Mouse (Mus musculus) liver, embryonic 14.5 days (tissue): ENCODE measurements at regions not wholly inside any gene's neighbourhood (a gene's known extent, or its start where the extent isn't known, plus 50 kb on each side); places are given as distances from the start of the nearest gene placed in this dataset.

ENCODE experiments used
- ATAC-seq: fragments of 200-750 bp; cut with Nextera tagmentation; 2 replicates; pipeline ENCODE4 v1.8.0; 2017; ENCODE audit warnings: moderate number of reproducible peaks, mild to moderate bottlenecking, moderate library complexity; ENCODE audit not compliant: insufficient read depth
- DNase-seq, 3 experiments: peaks; one replicate each; pipeline ENCODE4 v3.0.0-alpha.2; 2012 to 2013; ENCODE audit warnings: low read depth in 3 of 3, low spot score in 3 of 3
- H3K27ac ChIP-seq: fragments of 300-500 bp; sonication (generic); 2 replicates; pipeline ENCODE4 v1.5.1; 2014; ENCODE audit warnings: moderate library complexity, mild to moderate bottlenecking, control low read depth, inconsistent platforms
- H3K27me3 ChIP-seq: fragments of 300-500 bp; sonication (generic); 2 replicates; pipeline ENCODE4 v1.6.1; 2014; ENCODE audit warnings: mild to moderate bottlenecking, low read length, moderate library complexity; ENCODE audit not compliant: control insufficient read depth, insufficient read depth
- H3K36me3 ChIP-seq: fragments of 300-500 bp; sonication (generic); replicated peaks from 2 replicates; pipeline ENCODE4 v1.6.1; 2014; ENCODE audit warnings: low read depth; ENCODE audit not compliant: control insufficient read depth, insufficient read depth
- H3K4me1 ChIP-seq, 2 experiments: fragments of 200-500 bp in 1 of 2; fragments of 300-500 bp in 1 of 2; sonication (generic) in 1 of 2; replicated peaks; 2 replicates each; pipeline ENCODE4 v1.6.1; 2012 to 2014; ENCODE audit warnings: antibody characterized with exemption in 1 of 2, inconsistent platforms in 1 of 2, low read length in 1 of 2; ENCODE audit not compliant: control insufficient read depth in 2 of 2, insufficient read depth in 2 of 2
- H3K4me2 ChIP-seq: fragments of 300-500 bp; sonication (generic); 2 replicates; pipeline ENCODE4 v1.6.1; 2014; ENCODE audit warnings: low read depth, mild to moderate bottlenecking, control low read depth, moderate library complexity
- H3K4me3 ChIP-seq, 2 experiments: fragments of 200-500 bp in 1 of 2; fragments of 300-500 bp in 1 of 2; sonication (generic) in 1 of 2; 2 replicates each; pipeline ENCODE4 v1.5.1; 2012 to 2014; ENCODE audit warnings: low read depth in 2 of 2, low read length in 2 of 2, mild to moderate bottlenecking in 2 of 2, control low read depth in 1 of 2, inconsistent platforms in 1 of 2, moderate library complexity in 1 of 2; ENCODE audit not compliant: insufficient read depth in 1 of 2
- H3K9ac ChIP-seq: fragments of 300-500 bp; sonication (generic); replicated peaks from 2 replicates; pipeline ENCODE4 v1.6.1; 2014; ENCODE audit warnings: mild to moderate bottlenecking, control low read depth, moderate library complexity
- H3K9me3 ChIP-seq: fragments of 300-500 bp; sonication (generic); 2 replicates; pipeline ENCODE4 v1.6.1; 2016; ENCODE audit warnings: low read length, mixed read lengths; ENCODE audit not compliant: control insufficient read depth
- CTCF ChIP-seq: IDR thresholded peaks from 2 replicates; pipeline ENCODE4 v1.5.1; 2016; ENCODE audit warnings: antibody characterized with exemption, low read depth, control low read depth
- EP300 ChIP-seq: IDR thresholded peaks from 2 replicates; pipeline ENCODE4 v1.6.1; 2016; ENCODE audit warnings: antibody characterized with exemption, low read depth
- WGBS: fragments of 180-500 bp; shearing (Covaris S2); extraction: QIAGEN DNeasy Blood & Tissue Kit; methylation state at CpG from one replicate; pipeline ENCODE4 v1.1.7; 2014; ENCODE audit not compliant: insufficient replicate concordance; 5-methylcytosine and 5-hydroxymethylcytosine counted together

GRCm38 (mm10) chr12:9689541-9689940 lies 119.6 kb downstream of the Osr1 start:
- no peak overlapping the region for H3K4me2 ChIP-seq
- H3K27ac ChIP-seq = no peak overlapping the region
- H3K9me3 ChIP-seq = no peaks in the 10 kb centered on the region
- H3K4me1 ChIP-seq = no peaks in the 10 kb centered on the region
- ATAC-seq = no peak
- H3K9ac ChIP-seq = no peak overlapping the region
- WGBS = 51% methylated on average over 4 of the region's 4 CpGs
- no peak for DNase-seq
- H3K4me3 ChIP-seq = no peak overlapping the region
- H3K36me3 ChIP-seq = no peaks in the 10 kb centered on the region
- TF ChIP-seq EP300 (no peak), CTCF (no peak)
- no peaks in the 10 kb centered on the region for H3K27me3 ChIP-seq

- Histone ChIP-seq H3K36me3 (no peaks in the 10 kb centered on the region), H3K4me3 (no peak overlapping the region), H3K27ac (no peak overlapping the region), H3K27me3 (no peaks in the 10 kb centered on the region), H3K9me3 (no peaks in the 10 kb centered on the region), H3K4me1 (no peaks in the 10 kb centered on the region), H3K4me2 (no peak overlapping the region), H3K9ac (no peak overlapping the region)
- TF ChIP-seq EP300 (no peak), CTCF (no peak)
- ATAC-seq = no peak
- no peak for DNase-seq
- 47% methylated on average over 1 of the region's 1 CpGs for WGBS
These were observed 163.0 kb downstream of the Osr1 start for GRCm38 (mm10) chr12:9732921-9733320.

GRCm38 (mm10) chr12:9744709-9745395 lies 174.9 kb downstream of the Osr1 start:
- H3K36me3 ChIP-seq = no peaks in the 10 kb centered on the region
- H3K4me3 ChIP-seq = no peak overlapping the region
- no peaks in the 10 kb centered on the region for H3K27me3 ChIP-seq
- H3K4me1 ChIP-seq = no peaks in the 10 kb centered on the region
- TF ChIP-seq CTCF = no peak
- no peak for TF ChIP-seq EP300
- no peak overlapping the region for H3K27ac ChIP-seq
- ATAC-seq (no peak), DNase-seq (no peak)
- no peak overlapping the region for H3K4me2 ChIP-seq
- 60% methylated on average over 6 of the region's 6 CpGs for WGBS
- no peak overlapping the region for H3K9ac ChIP-seq
- H3K9me3 ChIP-seq = no peaks in the 10 kb centered on the region

- ATAC-seq (no peak), DNase-seq (no peak)
- Histone ChIP-seq H3K9ac (no peak overlapping the region), H3K4me1 (no peaks in the 10 kb centered on the region), H3K4me3 (no peak overlapping the region), H3K27me3 (no peaks in the 10 kb centered on the region), H3K27ac (no peak overlapping the region), H3K9me3 (no peaks in the 10 kb centered on the region), H3K36me3 (no peaks in the 10 kb centered on the region), H3K4me2 (no peak overlapping the region)
- 62% methylated on average over 6 of the region's 6 CpGs for WGBS
- TF ChIP-seq EP300 (no peak), CTCF (no peak)
These were observed 181.6 kb downstream of the Osr1 start for GRCm38 (mm10) chr12:9751261-9752078.

GRCm38 (mm10) chr12:9752079-9752450 lies 182.1 kb downstream of the Osr1 start:
- 55% methylated on average over 6 of the region's 6 CpGs for WGBS
- no peak overlapping the region for H3K4me2 ChIP-seq
- TF ChIP-seq CTCF (no peak), EP300 (no peak)
- H3K36me3 ChIP-seq = no peaks in the 10 kb centered on the region
- H3K9ac ChIP-seq = no peak overlapping the region
- no peaks in the 10 kb centered on the region for H3K9me3 ChIP-seq
- no peak for DNase-seq
- H3K27ac ChIP-seq = no peak overlapping the region
- H3K27me3 ChIP-seq = no peaks in the 10 kb centered on the region
- H3K4me1 ChIP-seq = no peaks in the 10 kb centered on the region
- ATAC-seq = no peak
- H3K4me3 ChIP-seq = no peak overlapping the region
